Mouse (Mus musculus): ENCODE results near the gene Vpreb3. TPM values are rescaled to one million over a fixed set of nuclear protein-coding genes. Genes with fewer than 3 reads are reported as not detected.
A peak's percentile ranks its signal among the peaks of the same experiment; 100 is the strongest.

Vpreb3 gene
- polyA plus RNA-seq, 1 experiment from 2014 or later = 1.8 TPM

DNA sequence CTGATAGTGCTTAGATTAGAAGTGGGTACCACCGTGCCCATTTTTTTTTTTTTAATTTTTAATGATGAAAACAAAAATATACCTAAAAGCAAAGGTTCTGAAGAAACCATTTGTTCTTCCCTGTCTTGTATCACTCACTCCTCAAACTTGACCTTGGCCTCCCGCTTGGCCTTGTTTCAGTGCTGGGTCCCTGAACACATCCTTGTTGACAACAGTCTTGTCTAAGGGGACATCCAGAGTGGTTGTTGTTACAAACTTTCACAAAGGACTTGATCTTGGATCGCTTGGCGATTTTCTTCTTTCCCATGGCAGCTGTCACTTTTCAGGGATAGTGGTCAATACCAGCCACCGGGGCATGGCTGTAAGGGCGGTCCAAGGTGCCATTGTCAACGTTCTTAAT, 2.4 kb downstream of the Vpreb3 start:
- no peak overlapping the region for H3K4me2 ChIP-seq
- no peaks in the 10 kb centered on the region for H3K9me3 ChIP-seq
- ATAC-seq (ENCODE audit: insufficient read depth, low FRiP score, low read depth) = no peak
- H3K27ac ChIP-seq = no peak overlapping the region
- no peaks in the 10 kb centered on the region for H3K36me3 ChIP-seq
- 0 out of 2 replicates have a peak, but pooled peaks cover 4% of the 10 kb centered on the region for H3K4me1 ChIP-seq
- no peak overlapping the region for H3K9ac ChIP-seq
- 89% methylated on average over 7 of the region's 7 CpGs for WGBS
- H3K4me3 ChIP-seq (replicated peaks) = no peak overlapping the region
- no peaks in the 10 kb centered on the region for H3K27me3 ChIP-seq (replicated peaks)

DNA sequence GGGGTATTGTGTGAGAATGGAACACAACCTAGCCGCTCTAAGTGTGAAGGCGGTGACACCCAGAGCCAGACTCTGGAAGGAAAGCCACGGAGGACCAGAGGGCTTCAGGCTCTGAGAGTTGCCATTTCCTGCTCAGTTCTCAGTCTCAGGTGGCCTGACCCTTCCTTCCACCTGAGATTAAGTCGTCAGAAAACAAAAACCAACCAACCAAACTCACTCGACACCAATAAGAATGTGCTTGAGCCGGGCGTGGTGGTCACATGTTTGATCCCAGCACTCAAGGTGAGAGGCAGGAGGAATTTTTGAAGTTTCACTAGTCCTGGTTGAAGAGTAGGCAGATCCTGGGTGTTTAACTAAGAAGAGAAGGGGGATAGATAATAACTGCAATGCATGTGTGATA, 3.0 kb downstream of the Vpreb3 start:
- Histone ChIP-seq H3K4me2 (no peak overlapping the region), H3K9ac (no peak overlapping the region), H3K4me1 (peaks cover 6% of the 10 kb centered on the region; the same call in 1 of the 2 replicates), H3K9me3 (no peaks in the 10 kb centered on the region), H3K27ac (no peak overlapping the region), H3K27me3 (replicated peaks) (no peaks in the 10 kb centered on the region), H3K4me3 (replicated peaks) (no peak overlapping the region), H3K36me3 (no peaks in the 10 kb centered on the region)
- no peak for ATAC-seq (ENCODE audit: insufficient read depth, low FRiP score, low read depth)
- WGBS = 71% methylated on average over 7 of the region's 7 CpGs

DNA sequence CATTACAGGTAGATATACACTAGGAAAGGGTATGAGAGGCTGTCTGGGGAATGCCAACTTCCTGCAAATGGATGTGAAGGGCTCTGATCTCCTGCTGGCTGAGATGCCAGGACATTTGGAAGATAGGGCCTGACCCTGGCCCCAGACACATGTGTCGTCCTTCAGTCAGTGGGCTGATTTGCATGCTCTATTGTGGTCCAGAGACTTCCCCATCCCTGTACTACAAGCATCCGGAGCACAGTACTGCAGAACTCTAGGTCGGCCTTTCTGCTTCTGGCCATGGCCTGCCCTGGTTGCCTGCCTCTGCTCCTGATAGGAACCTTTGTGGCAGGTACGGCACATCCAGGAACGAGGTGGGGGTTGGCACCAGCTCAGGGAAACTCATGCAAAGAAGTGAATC, 5.2 kb downstream of the Vpreb3 start:
- ATAC-seq (ENCODE audit: insufficient read depth, low FRiP score, low read depth) = no peak

DNA sequence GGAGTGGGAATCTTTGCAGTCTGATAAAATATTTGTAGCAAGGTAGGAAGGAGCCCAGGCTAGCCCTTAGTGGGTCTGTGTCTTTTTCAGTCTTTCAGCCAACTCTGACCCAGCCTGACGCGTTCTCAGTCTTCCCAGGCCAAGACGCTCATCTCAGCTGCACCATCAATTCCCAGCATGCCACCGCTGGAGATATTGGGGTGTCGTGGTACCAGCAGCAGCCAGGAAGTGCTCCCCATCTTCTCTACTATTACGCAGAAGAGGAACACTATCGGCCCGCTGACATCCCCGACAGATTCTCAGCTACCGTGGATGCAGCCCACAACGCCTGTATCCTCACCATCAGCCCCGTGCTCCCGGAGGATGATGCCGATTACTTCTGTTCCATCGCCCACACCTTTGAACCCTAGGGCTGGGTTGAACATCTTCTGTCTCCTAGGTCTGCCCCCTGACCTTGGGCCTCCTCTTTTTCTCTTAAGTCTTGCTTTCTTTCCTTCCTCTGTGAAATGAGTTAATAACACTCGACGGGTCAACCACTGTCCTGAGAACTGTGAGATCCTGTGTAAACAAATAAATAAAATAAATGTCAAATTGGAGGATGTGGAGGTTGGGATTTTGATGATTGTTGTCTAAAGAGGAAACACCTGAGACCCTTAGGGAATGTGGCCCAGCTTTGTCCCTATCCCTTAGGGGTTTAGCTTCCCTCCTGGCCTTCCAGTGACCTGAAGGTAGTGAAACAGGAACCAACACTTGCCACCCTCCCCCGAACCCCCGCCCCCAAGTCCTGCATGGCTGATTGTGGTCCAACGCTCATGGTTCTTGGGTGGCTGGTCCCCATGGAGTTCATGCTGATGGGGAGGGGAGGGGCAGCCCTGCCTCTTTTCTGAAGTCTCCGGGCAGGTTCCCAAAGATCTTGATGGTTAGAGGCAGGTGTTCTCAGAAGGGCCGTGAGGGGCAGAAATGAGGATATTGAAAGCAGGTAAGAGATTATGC, 6.5 kb downstream of the Vpreb3 start:
- 76% methylated on average over 22 of the region's 22 CpGs for WGBS
- H3K27me3 ChIP-seq (replicated peaks) = no peaks in the 10 kb centered on the region
- no peak overlapping the region for H3K27ac ChIP-seq
- no peaks in the 10 kb centered on the region for H3K9me3 ChIP-seq
- ATAC-seq (ENCODE audit: insufficient read depth, low FRiP score, low read depth) = no peak
- no peaks in the 10 kb centered on the region for H3K36me3 ChIP-seq
- no peak overlapping the region for H3K9ac ChIP-seq
- no peak overlapping the region for H3K4me2 ChIP-seq
- peaks cover 10% of the 10 kb centered on the region for H3K4me1 ChIP-seq
- H3K4me3 ChIP-seq (replicated peaks) = no peak overlapping the region

More for the DNA sequence above, 5.2 kb downstream of the Vpreb3 start:
- Histone ChIP-seq H3K9me3 (no peaks in the 10 kb centered on the region), H3K9ac (no peak overlapping the region), H3K4me1 (peaks cover 8% of the 10 kb centered on the region; the same call in 1 of the 2 replicates), H3K4me3 (replicated peaks) (no peak overlapping the region), H3K4me2 (no peak overlapping the region), H3K27me3 (replicated peaks) (no peaks in the 10 kb centered on the region), H3K36me3 (no peaks in the 10 kb centered on the region), H3K27ac (no peak overlapping the region)
- WGBS = 73% methylated on average over 5 of the region's 5 CpGs

DNA sequence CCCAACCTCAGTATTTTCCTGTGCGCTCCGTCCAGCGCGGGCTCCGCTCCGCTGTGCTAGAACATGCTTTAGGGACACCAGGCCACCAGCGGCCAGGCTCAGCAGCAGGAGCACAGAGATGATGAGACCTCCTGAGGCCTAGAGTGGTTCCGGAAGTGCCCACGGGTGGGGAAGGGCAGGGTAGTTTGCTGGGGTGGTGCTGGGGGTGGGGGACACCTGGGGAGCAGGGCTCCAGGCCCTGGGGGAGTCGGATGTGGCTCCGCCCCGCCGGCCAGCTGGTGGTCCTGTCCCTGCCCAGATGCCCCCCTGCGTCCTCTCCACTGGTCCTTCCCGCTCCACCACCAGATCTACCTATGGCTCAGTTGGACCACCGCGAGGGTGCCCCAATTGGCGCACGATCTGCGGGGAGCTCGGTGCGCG, 7.9 kb downstream of the Vpreb3 start:
- Histone ChIP-seq H3K4me2 (peak overlapping the region; percentile 87), H3K9ac (peak overlapping the region; percentile 30; the same call in 1 of the 2 replicates), H3K4me1 (peaks cover 10% of the 10 kb centered on the region), H3K36me3 (no peaks in the 10 kb centered on the region), H3K27me3 (replicated peaks) (no peaks in the 10 kb centered on the region), H3K27ac (no peak overlapping the region), H3K4me3 (replicated peaks) (peak overlapping the region; percentile 42), H3K9me3 (no peaks in the 10 kb centered on the region)
- WGBS = 3% methylated on average over 20 of the region's 23 CpGs
- ATAC-seq (ENCODE audit: insufficient read depth, low FRiP score, low read depth) = peak; percentile 57; the same call in 1 of the 2 replicates

DNA sequence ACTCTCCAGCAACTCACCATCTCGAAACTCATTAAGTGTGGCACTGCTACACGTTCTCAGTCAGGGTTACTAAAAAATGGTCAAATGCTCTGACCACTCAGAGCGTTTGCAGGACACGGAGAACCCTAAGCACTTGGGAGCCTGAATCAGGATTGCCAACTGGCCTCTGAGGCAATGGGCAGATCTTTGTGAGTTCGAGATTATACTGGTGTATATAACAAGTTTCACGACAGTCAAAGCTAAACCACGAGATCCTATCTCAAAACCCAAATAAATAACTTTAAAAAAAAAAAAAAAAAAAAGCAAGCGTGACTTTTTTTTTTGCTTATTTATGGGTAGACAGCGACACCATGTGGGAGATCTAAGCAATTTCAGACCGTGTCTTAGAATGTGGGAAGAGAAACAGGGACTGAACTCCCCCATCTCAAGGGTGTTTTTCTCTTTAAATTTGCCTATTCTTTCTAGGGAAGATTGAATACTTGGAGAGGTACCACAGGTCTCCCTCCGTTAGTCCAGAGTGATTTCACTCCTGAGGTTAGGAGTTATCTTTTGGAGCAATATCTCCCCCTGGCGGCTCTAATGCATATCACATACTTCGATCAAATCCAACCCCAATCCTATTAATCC, 8.7 kb downstream of the Vpreb3 start:
- Histone ChIP-seq H3K9me3 (no peaks in the 10 kb centered on the region), H3K27me3 (replicated peaks) (no peaks in the 10 kb centered on the region), H3K4me3 (replicated peaks) (peak overlapping the region; percentile 42), H3K9ac (0 out of 2 replicates have a peak overlapping the region, but pooled peaks have one; percentile 30), H3K36me3 (no peaks in the 10 kb centered on the region), H3K27ac (no peak overlapping the region), H3K4me2 (peak overlapping the region; percentile 87), H3K4me1 (peaks cover 10% of the 10 kb centered on the region)
- peak; percentile 12; the same call in 1 of the 2 replicates for ATAC-seq (ENCODE audit: insufficient read depth, low FRiP score, low read depth)
- 4% methylated on average over 13 of the region's 13 CpGs for WGBS

DNA sequence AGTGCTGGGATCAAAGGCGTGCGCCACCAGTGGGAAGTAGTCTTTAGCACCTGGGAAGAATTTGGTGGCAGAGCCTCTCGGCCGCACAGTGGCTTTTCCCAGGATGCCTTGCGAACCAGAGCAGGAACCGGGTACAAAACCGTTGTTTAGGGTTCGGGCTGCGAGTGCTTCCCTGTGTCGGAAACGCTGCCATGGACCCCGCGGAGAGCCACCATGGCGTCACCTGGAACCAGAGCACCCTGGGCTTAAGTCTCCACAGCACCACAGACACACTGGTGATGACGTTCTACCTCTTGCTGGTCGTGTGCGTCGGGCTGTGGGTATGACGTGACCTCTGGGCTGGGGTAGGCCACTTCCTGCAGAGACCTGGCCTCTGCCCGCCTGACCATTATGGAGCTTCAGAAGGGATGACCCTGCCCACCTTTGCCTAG, 11.5 kb downstream of the Vpreb3 start, which contains the start of gene Gm5134:
Gene Gm5134, plus strand, starts transcription at position 134 of the 431 bp plus-strand sequence.
- ATAC-seq (ENCODE audit: insufficient read depth, low FRiP score, low read depth) = 0 out of 2 replicates have a peak, but pooled peaks have one; percentile 8
- Histone ChIP-seq H3K4me1 (peaks cover 10% of the 10 kb centered on the region), H3K9ac (no peak within 1 kb of the TSS), H3K9me3 (no peaks in the 10 kb centered on the region), H3K4me2 (peak within 1 kb of the TSS; percentile 46), H3K36me3 (no peaks in the 10 kb centered on the region), H3K27me3 (replicated peaks) (no peaks in the 10 kb centered on the region), H3K4me3 (replicated peaks) (peak within 1 kb of the TSS; percentile 16), H3K27ac (no peak within 1 kb of the TSS)
- 35% methylated on average over 20 of the region's 20 CpGs for WGBS

DNA sequence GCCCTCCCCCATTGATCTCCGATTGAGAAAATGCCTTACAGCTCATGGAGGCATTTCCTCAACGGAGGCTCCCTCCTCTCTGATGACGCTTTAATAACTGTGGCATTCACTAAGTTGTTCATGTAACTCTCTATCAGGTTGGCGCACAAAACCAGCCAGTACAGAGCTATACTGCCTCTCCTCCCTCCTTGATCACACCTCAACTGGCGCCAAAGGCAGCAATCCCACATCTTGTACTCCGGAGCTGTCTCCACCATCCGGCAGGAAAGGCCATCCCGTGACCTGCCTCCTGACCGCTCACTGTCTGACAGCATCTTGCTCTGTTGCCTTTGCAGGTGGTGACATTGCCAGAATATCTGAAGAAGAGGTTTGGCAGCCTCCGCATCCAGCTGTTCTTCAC, 31.0 kb downstream of the Vpreb3 start:
- Histone ChIP-seq H3K4me1 (no peaks in the 10 kb centered on the region), H3K27ac (no peak overlapping the region), H3K36me3 (no peaks in the 10 kb centered on the region), H3K4me3 (replicated peaks) (no peak overlapping the region), H3K9me3 (no peaks in the 10 kb centered on the region), H3K27me3 (replicated peaks) (no peaks in the 10 kb centered on the region), H3K4me2 (no peak overlapping the region), H3K9ac (no peak overlapping the region)
- 92% methylated on average over 10 of the region's 10 CpGs for WGBS
- ATAC-seq (ENCODE audit: insufficient read depth, low FRiP score, low read depth) = no peak

DNA sequence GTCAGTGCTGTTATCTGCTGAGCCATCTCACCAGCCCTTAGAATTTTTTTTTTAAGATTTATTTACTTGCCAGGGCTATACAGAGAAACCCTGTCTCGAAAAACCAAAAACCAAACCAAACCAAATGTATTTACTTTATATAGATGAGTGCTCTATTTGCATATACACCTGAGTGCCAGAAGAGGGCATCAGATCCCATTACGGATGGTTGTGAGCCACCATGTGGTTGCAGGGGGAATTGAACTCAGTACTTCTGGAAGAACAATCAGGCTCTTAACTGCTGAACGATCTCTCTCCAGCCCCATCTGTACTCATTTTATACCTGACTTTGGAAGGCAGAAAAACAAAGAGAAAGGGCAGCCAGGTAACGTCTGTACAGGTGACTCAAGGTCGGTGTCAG, 32.4 kb downstream of the Vpreb3 start:
- H3K9me3 ChIP-seq = no peaks in the 10 kb centered on the region
- H3K36me3 ChIP-seq = no peaks in the 10 kb centered on the region
- H3K4me3 ChIP-seq (replicated peaks) = no peak overlapping the region
- no peaks in the 10 kb centered on the region for H3K27me3 ChIP-seq (replicated peaks)
- H3K27ac ChIP-seq = no peak overlapping the region
- H3K4me1 ChIP-seq = no peaks in the 10 kb centered on the region
- no peak overlapping the region for H3K4me2 ChIP-seq
- H3K9ac ChIP-seq = no peak overlapping the region
- ATAC-seq (ENCODE audit: insufficient read depth, low FRiP score, low read depth) = no peak
- 68% methylated on average over 5 of the region's 5 CpGs for WGBS

DNA sequence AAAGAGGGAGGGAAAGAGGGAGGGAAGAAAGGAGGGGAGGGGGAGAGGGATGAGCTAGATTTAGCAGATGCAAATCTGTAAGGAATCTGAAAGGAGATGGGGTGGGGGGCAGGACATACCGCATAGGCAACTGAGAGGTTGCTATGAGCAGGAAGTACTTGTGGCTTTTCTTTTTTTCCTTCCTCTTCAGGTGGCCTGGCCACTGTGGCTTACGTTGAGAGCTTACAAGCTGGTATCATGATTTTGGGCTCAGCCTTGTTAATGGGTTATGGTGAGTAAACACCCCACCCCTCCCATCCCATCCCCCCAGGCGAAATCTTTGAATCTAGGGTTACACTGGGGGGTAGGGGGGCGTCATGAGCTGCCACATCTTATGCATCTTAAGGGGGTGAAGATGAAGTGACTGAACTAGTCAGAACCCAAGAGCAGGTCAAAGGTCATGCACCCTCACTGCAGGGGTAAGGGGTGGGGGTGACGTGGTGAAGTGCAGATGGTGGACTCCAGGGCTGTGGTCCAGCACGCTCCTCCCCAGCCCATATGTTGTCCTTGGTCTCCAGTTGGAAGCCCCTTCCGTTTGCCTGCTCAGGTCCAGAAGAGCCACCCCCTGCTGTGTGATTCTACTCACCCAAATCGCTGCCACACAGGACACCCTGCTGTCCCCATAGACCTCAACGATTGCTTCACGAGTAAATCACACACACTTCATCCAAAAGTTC, 35.4 kb downstream of the Vpreb3 start:
- no peak overlapping the region for H3K4me3 ChIP-seq (replicated peaks)
- ATAC-seq (ENCODE audit: insufficient read depth, low FRiP score, low read depth) = no peak

DNA sequence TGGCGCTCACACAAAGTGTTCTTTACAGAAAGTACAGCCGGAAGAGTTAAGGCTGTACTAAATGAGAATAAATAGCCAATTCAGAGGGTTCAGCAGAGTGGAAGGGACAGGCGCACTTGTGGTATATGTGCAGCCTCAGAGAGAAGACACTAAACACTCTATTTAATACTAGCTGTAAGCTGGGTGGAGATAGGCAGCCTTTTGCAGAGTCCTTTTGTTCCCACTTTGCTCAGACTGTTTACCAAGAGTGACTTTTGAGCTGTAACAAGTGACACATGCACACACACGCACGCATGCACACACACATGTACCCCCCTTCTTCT, 35.9 kb downstream of the Vpreb3 start:
- Histone ChIP-seq H3K4me1 (no peaks in the 10 kb centered on the region), H3K27ac (no peak overlapping the region), H3K9ac (no peak overlapping the region), H3K4me3 (replicated peaks) (no peak overlapping the region), H3K36me3 (no peaks in the 10 kb centered on the region), H3K27me3 (replicated peaks) (no peaks in the 10 kb centered on the region), H3K4me2 (no peak overlapping the region), H3K9me3 (no peaks in the 10 kb centered on the region)
- ATAC-seq (ENCODE audit: insufficient read depth, low FRiP score, low read depth) = no peak
- WGBS = 81% methylated on average over 5 of the region's 5 CpGs

More for the DNA sequence above, 35.4 kb downstream of the Vpreb3 start:
- Histone ChIP-seq H3K4me2 (no peak overlapping the region), H3K27me3 (replicated peaks) (no peaks in the 10 kb centered on the region), H3K9me3 (no peaks in the 10 kb centered on the region), H3K36me3 (no peaks in the 10 kb centered on the region), H3K4me1 (no peaks in the 10 kb centered on the region), H3K9ac (no peak overlapping the region), H3K27ac (no peak overlapping the region)
- WGBS = 48% methylated on average over 10 of the region's 10 CpGs

Measured in stomach, embryonic 15.5 days (tissue).